Mouse (Mus musculus) ES-E14 (cell line): ENCODE data around the gene Hspa4l. TPM values are rescaled to one million over a fixed set of nuclear protein-coding genes. Genes with fewer than 3 reads are reported as not detected.
"Not testable (repeated sequence)": the region's sequence is repeated elsewhere in the genome, so short reads cannot be mapped to it uniquely, and the experiment has no call there.

Source experiments
- DNase-seq: peaks from one replicate; pipeline ENCODE4 v3.0.0-alpha.2; 2013; ENCODE audit warnings: low read depth, low spot score
- H3K27ac ChIP-seq: 2 replicates; pipeline ENCODE4 v1.5.1; 2012; ENCODE audit warnings: low read depth, mild to moderate bottlenecking, low read length, moderate library complexity, mixed read lengths; ENCODE audit not compliant: poor library complexity, insufficient read depth, severe bottlenecking
- H3K36me3 ChIP-seq: 2 replicates; pipeline ENCODE4 v1.6.1; 2012; ENCODE audit warnings: mild to moderate bottlenecking, low read length, moderate library complexity, mixed read lengths; ENCODE audit not compliant: control insufficient read depth, poor library complexity, insufficient read depth, severe bottlenecking
- H3K4me1 ChIP-seq, 2 experiments: fragments of 150-350 bp in 1 of 2; sonication (generic) in 1 of 2; 2 replicates each; pipeline ENCODE4 v1.6.1; 2012; ENCODE audit warnings: low read length in 2 of 2, mild to moderate bottlenecking in 1 of 2, mixed read lengths in 1 of 2; ENCODE audit not compliant: control insufficient read depth in 2 of 2, insufficient read depth in 2 of 2, poor library complexity in 1 of 2
- H3K4me3 ChIP-seq, 2 experiments: fragments of 150-350 bp in 1 of 2; sonication (generic) in 1 of 2; 2 replicates each; pipeline ENCODE4 v1.5.1; 2012; ENCODE audit warnings: low read length in 2 of 2, low read depth in 1 of 2, mild to moderate bottlenecking in 1 of 2, mixed read lengths in 1 of 2; ENCODE audit not compliant: insufficient read depth in 1 of 2, poor library complexity in 1 of 2, severe bottlenecking in 1 of 2
- H3K9ac ChIP-seq: 2 replicates; pipeline ENCODE4 v1.6.1; 2012; ENCODE audit warnings: low read depth, mild to moderate bottlenecking, low read length, mixed read lengths; ENCODE audit not compliant: poor library complexity, insufficient read depth, severe bottlenecking
- H3K9me3 ChIP-seq: fragments of 150-350 bp; sonication (generic); 2 replicates; pipeline ENCODE4 v1.6.1; 2012; ENCODE audit warnings: low read depth, mild to moderate bottlenecking, low read length; ENCODE audit not compliant: control insufficient read depth, insufficient read depth
- CHD2 ChIP-seq: IDR thresholded peaks from 2 replicates; pipeline ENCODE4 v1.6.1; 2014; ENCODE audit warnings: mild to moderate bottlenecking, low read depth, low read length, inconsistent platforms
- HCFC1 ChIP-seq: IDR thresholded peaks from 2 replicates; pipeline ENCODE4 v1.6.1; 2012; ENCODE audit warnings: low read length, inconsistent platforms, borderline replicate concordance; ENCODE audit not compliant: insufficient read depth
- MAFK ChIP-seq: IDR thresholded peaks from 2 replicates; pipeline ENCODE4 v1.6.1; 2014; ENCODE audit warnings: mild to moderate bottlenecking, low read depth, low read length, inconsistent platforms; ENCODE audit not compliant: insufficient read depth
- ZC3H11A ChIP-seq: IDR thresholded peaks from 2 replicates; pipeline ENCODE4 v1.6.1; 2012; ENCODE audit warnings: low read depth, mild to moderate bottlenecking, inconsistent platforms, low read length, borderline replicate concordance
- ZNF384 ChIP-seq: IDR thresholded peaks from 2 replicates; pipeline ENCODE4 v1.6.1; 2012; ENCODE audit warnings: low read depth, low read length, inconsistent platforms
- in situ Hi-C, 2 experiments: fragments of 600-800 bp; cut with MboI; formaldehyde crosslinking; loops; one replicate each; pipeline ENCODE4 v1.15.1; 2025; ENCODE audit warnings: low sequenced_read_pairs in 2 of 2, inconsistent platforms in 1 of 2; ENCODE audit not compliant: unreplicated experiment in 2 of 2
- total RNA-seq: library from RNA; depleted of rRNA; stranded (reverse); fragments of 300-350 nt; gene quantifications from 2 replicates; pipeline ENCODE4 v1.2.3, GENCODE M21; 2012; rRNA removed

Hspa4l gene
- total RNA-seq, 1 experiment = 8.7 TPM

DNA sequence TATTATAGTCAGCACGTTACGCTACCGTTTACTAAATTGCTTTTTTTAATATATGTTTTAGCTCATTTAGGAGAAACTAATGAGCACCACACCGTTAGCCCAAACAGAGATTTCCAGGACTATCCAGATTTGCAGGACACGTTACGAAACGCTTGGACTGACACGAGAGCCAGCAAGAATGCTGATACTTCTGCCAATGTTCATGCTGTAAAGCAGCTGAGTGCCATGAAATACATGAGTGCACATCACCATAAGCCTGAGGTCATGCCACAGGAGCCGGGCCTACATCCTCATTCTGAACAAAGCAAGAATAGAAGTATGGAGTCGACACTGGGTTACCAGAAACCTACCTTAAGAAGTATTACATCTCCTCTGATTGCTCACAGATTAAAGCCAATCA lies 64.4 kb downstream of the Hspa4l start:
- Histone ChIP-seq H3K9me3 (no peaks in the 10 kb centered on the region), H3K36me3 (peaks cover 25% of the 10 kb centered on the region), H3K9ac (no peak overlapping the region), H3K4me3 (no peak overlapping the region), H3K27ac (no peak overlapping the region), H3K4me1 (no peaks in the 10 kb centered on the region)
- no peak for DNase-seq
- TF ChIP-seq ZNF384 (no peak), MAFK (no peak), HCFC1 (no peak), CHD2 (no peak), ZC3H11A (no peak)
- in situ Hi-C loops = no loop called here

- H3K27ac ChIP-seq = no peak overlapping the region
- in situ Hi-C loops = no loop called here
Measured at GRCm38 (mm10) chr3:40809894-40810293, 65.6 kb downstream of the Hspa4l start.

DNA sequence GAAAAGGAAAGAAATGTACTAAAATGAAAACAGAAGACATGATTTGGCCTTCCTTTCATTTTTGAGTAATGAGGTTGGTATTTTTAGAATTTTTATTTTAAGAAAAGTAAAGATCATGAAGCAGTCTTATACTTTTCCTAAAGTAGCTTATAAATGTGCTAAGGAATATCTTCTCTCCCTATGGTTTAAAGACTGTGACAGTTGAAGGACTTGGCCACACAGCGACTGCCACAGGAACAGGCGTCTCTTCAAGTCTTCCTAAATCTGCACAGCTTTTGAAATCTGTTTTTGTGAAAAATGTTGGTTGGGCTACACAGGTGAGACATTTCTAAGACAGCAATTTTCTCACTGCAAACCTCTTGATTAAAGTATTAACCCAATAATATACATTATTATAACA lies 69.0 kb downstream of the Hspa4l start:
- in situ Hi-C loops = no loop called here
- Histone ChIP-seq H3K9ac (no peak overlapping the region), H3K4me1 (no peaks in the 10 kb centered on the region), H3K36me3 (peaks cover 29% of the 10 kb centered on the region), H3K9me3 (no peaks in the 10 kb centered on the region), H3K27ac (no peak overlapping the region), H3K4me3 (no peak overlapping the region)
- TF ChIP-seq MAFK (no peak), CHD2 (no peak), HCFC1 (no peak), ZNF384 (no peak), ZC3H11A (no peak)
- no peak for DNase-seq

More at GRCm38 (mm10) chr3:40809894-40810293, 65.6 kb downstream of the Hspa4l start:
- Histone ChIP-seq H3K36me3 (peaks cover 27% of the 10 kb centered on the region), H3K9ac (no peak overlapping the region), H3K9me3 (no peaks in the 10 kb centered on the region), H3K4me1 (no peaks in the 10 kb centered on the region), H3K4me3 (no peak overlapping the region)
- no peak for TF ChIP-seq ZNF384
- no peak for TF ChIP-seq ZC3H11A
- TF ChIP-seq MAFK = no peak
- no peak for TF ChIP-seq HCFC1
- no peak for TF ChIP-seq CHD2
- no peak for DNase-seq

DNA sequence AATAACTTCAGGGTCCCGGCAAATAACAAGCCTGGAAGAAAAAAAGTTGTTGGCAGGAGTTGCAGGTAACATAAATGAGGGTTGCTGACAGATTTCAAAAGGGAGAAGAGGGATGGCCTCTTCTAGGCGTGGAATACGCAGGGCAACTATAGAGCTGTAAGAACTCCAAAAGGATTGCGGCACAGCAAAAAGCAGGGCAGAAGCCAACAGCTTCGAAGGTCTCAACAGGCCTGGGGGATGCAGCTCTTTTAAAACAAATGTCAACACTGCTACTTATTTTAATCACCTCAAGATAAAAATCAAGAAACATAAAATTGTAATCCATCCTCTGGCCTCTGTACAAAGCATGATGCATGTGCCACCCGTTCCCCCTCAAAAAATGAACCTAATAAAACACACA lies 101.2 kb downstream of the Hspa4l start:
- in situ Hi-C loops, H3K9me3 ChIP-seq, H3K36me3 ChIP-seq, H3K27ac ChIP-seq, H3K4me1 ChIP-seq, DNase-seq, H3K9ac ChIP-seq: not testable (repeated sequence)
- H3K4me3 ChIP-seq = peak overlapping the region in 1 of 2 experiments; percentile 77; a peak in 2 of 4 replicates

Other genes starting within 250 kb of the Hspa4l start
- 5.2 and 7.1 TPM in 2 replicates for gene Intu, start 213.2 kb upstream of the Hspa4l start, total RNA-seq
- 1.3 and 3.2 TPM in 2 replicates for gene Slc25a31, start 35.6 kb upstream of the Hspa4l start, total RNA-seq
- 67.7 and 73.8 TPM in 2 replicates for gene Plk4, start 55.5 kb downstream of the Hspa4l start, total RNA-seq
- gene Mfsd8, start 102.4 kb downstream of the Hspa4l start, total RNA-seq = 7.7 and 8.8 TPM in 2 replicates
- 1.7 and 3.1 TPM in 2 replicates for gene Abhd18, start 102.5 kb downstream of the Hspa4l start, total RNA-seq
- 0.11 TPM in 1 of 2 replicates, not detected in the other for gene 1700034I23Rik, start 158.0 kb downstream of the Hspa4l start, total RNA-seq
- 9.4 and 9.7 TPM in 2 replicates for gene Larp1b, start 205.3 kb downstream of the Hspa4l start, total RNA-seq